Mouse (Mus musculus) limb, embryonic 12.5 days (tissue): ENCODE data around the gene Med19. TPM values are rescaled to one million over a fixed set of nuclear protein-coding genes. Genes with fewer than 3 reads are reported as not detected.
A peak's percentile ranks its signal among the peaks of the same experiment; 100 is the strongest.

ENCODE experiments used
- ATAC-seq: fragments of 200-750 bp; cut with Nextera tagmentation; 2 replicates; pipeline ENCODE4 v1.8.0; 2017; ENCODE audit warnings: low read depth, moderate TSS enrichment; ENCODE audit not compliant: insufficient number of reproducible peaks, insufficient read depth, low FRiP score, low TSS enrichment
- H3K27ac ChIP-seq: fragments of 300-500 bp; sonication (generic); 2 replicates; pipeline ENCODE4 v1.5.1; 2016; ENCODE audit warnings: mild to moderate bottlenecking, moderate library complexity
- H3K27me3 ChIP-seq: fragments of 300-500 bp; sonication (generic); 2 replicates; pipeline ENCODE4 v1.6.1; 2016; ENCODE audit warnings: mild to moderate bottlenecking, moderate library complexity
- H3K36me3 ChIP-seq: fragments of 300-500 bp; sonication (generic); 2 replicates; pipeline ENCODE4 v1.6.1; 2016; ENCODE audit warnings: mild to moderate bottlenecking, moderate library complexity
- H3K4me1 ChIP-seq: fragments of 300-500 bp; sonication (generic); replicated peaks from 2 replicates; pipeline ENCODE4 v1.6.1; 2016
- H3K4me2 ChIP-seq: fragments of 300-500 bp; sonication (generic); 2 replicates; pipeline ENCODE4 v1.6.1; 2016; ENCODE audit warnings: mild to moderate bottlenecking, moderate library complexity
- H3K4me3 ChIP-seq: fragments of 300-500 bp; sonication (generic); replicated peaks from 2 replicates; pipeline ENCODE4 v1.5.1; 2016; ENCODE audit warnings: mild to moderate bottlenecking
- H3K9ac ChIP-seq: fragments of 300-500 bp; sonication (generic); replicated peaks from 2 replicates; pipeline ENCODE4 v1.6.1; 2016; ENCODE audit warnings: mild to moderate bottlenecking, moderate library complexity
- H3K9me3 ChIP-seq: fragments of 300-500 bp; sonication (generic); 2 replicates; pipeline ENCODE4 v1.6.1; 2016; ENCODE audit warnings: mild to moderate bottlenecking, moderate library complexity
- WGBS: fragments of 180-500 bp; shearing (Covaris S2); methylation state at CpG from one replicate; pipeline ENCODE4 v1.1.7; 2016; 5-methylcytosine and 5-hydroxymethylcytosine counted together
- polyA plus RNA-seq: library from polyadenylated mRNA; unstranded; fragments of >200 nt; fragmentation: Nextera tagmentation; extraction: Ambion mirVana; gene quantifications from 2 replicates; pipeline ENCODE4 v1.2.1, GENCODE M21; 2016

Gene Med19
- polyA plus RNA-seq, 1 experiment from 2014 or later: 37.4 TPM

DNA sequence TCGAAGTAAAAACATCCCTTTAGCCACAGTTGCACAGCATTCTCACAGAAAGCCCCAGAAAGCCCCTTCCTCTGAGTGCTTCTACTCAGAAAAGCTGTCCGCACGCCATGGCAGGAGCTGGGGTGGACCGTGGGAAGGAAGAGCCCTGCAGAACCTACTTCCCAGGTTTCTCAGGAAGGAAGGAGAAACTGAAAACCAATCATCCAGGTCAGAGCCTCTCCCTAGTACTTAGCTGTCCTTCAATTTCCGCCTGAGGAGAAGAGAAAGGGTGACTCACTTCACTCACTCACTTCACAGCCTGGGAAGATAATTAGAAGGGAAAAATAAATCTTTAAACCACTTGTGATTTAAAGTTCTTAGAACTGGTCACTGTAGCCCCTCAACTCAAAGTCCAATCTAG, 26.1 kb downstream of the Med19 start:
- ATAC-seq: no peak
- H3K4me2 ChIP-seq: no peak overlapping the region
- H3K27me3 ChIP-seq: no peaks in the 10 kb centered on the region
- peaks cover 79% of the 10 kb centered on the region for H3K36me3 ChIP-seq
- no peak overlapping the region for H3K9ac ChIP-seq
- peaks cover 9% of the 10 kb centered on the region for H3K4me1 ChIP-seq
- H3K27ac ChIP-seq: no peak overlapping the region
- WGBS: 86% methylated on average over 5 of the region's 5 CpGs
- no peak overlapping the region for H3K4me3 ChIP-seq
- H3K9me3 ChIP-seq: no peaks in the 10 kb centered on the region

- peaks cover 9% of the 10 kb centered on the region for H3K4me1 ChIP-seq
- no peaks in the 10 kb centered on the region for H3K27me3 ChIP-seq
- no peak overlapping the region for H3K27ac ChIP-seq
- peaks cover 81% of the 10 kb centered on the region for H3K36me3 ChIP-seq
- no peaks in the 10 kb centered on the region for H3K9me3 ChIP-seq
- H3K9ac ChIP-seq: no peak overlapping the region
- no peak overlapping the region for H3K4me2 ChIP-seq
- H3K4me3 ChIP-seq: no peak overlapping the region
- 83% methylated on average over 1 of the region's 1 CpGs for WGBS
- ATAC-seq: no peak
These were observed 27.1 kb downstream of the Med19 start for GRCm38 (mm10) chr2:84705295-84705694.

DNA sequence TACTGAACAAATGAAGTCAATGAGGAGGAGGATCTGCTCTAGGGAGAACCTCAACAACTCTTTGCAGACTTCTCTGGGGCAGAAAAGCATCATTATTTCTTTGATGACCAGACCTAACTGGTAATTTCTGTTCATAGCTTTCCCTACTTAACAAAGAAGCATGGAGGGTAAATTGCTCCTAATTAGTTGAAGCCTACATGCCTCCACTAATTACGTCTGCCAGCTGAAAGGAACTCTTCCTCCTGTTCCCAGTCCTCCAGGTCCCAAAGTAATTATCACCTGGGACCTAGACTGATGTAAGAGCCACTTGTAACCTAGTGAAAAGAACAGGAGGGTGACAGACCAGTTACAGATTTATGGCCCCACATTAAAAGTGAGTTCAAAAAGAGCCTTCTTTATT, 29.3 kb downstream of the Med19 start:
- ATAC-seq: no peak
- peak overlapping the region; percentile 17; the same call in 1 of the 2 replicates for H3K27ac ChIP-seq
- no peak overlapping the region for H3K4me2 ChIP-seq
- H3K9ac ChIP-seq: no peak overlapping the region
- no peak overlapping the region for H3K4me3 ChIP-seq
- no peaks in the 10 kb centered on the region for H3K27me3 ChIP-seq
- H3K36me3 ChIP-seq: peaks cover 71% of the 10 kb centered on the region
- 30% methylated on average over 1 of the region's 1 CpGs for WGBS
- H3K4me1 ChIP-seq: peaks cover 12% of the 10 kb centered on the region
- H3K9me3 ChIP-seq: no peaks in the 10 kb centered on the region

DNA sequence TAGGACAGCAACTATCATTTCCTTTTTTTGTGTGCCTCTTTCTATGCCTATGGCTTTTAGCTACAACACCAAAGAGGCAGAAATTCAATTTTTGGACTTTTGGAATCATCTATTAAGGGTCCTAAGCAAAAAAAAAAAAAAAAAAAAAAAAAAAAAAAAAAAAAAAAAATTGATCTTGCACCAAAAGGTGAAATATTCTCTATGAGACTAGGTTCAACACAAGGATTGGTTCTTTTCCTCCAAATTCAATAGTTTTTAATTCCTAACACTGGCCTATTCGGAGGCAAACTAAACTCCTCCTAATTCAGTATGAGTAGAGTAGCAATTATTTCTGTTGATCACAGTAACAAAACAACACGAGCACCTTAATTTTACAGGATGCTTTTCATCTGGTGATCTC, 33.7 kb downstream of the Med19 start:
- Histone ChIP-seq H3K4me1 (peaks cover 22% of the 10 kb centered on the region), H3K9ac (no peak overlapping the region), H3K9me3 (no peaks in the 10 kb centered on the region), H3K36me3 (peaks cover 40% of the 10 kb centered on the region), H3K27ac (no peak overlapping the region), H3K27me3 (no peaks in the 10 kb centered on the region), H3K4me3 (no peak overlapping the region), H3K4me2 (no peak overlapping the region)
- 86% methylated on average over 2 of the region's 2 CpGs for WGBS
- no peak for ATAC-seq

- peak overlapping the region; percentile 93 for H3K9ac ChIP-seq
- H3K27ac ChIP-seq: peak overlapping the region; percentile 95
- peaks cover 16% of the 10 kb centered on the region for H3K36me3 ChIP-seq
- H3K27me3 ChIP-seq: no peaks in the 10 kb centered on the region
- WGBS: 2% methylated on average over 21 of the region's 26 CpGs
- H3K4me3 ChIP-seq: peak overlapping the region; percentile 92
- H3K4me2 ChIP-seq: peak overlapping the region; percentile 74
- no peaks in the 10 kb centered on the region for H3K9me3 ChIP-seq
- peaks cover 13% of the 10 kb centered on the region for H3K4me1 ChIP-seq
- peak; percentile 16; the same call in 1 of the 2 replicates for ATAC-seq
These were observed 36.2 kb downstream of the Med19 start for GRCm38 (mm10) chr2:84714422-84714810.

DNA sequence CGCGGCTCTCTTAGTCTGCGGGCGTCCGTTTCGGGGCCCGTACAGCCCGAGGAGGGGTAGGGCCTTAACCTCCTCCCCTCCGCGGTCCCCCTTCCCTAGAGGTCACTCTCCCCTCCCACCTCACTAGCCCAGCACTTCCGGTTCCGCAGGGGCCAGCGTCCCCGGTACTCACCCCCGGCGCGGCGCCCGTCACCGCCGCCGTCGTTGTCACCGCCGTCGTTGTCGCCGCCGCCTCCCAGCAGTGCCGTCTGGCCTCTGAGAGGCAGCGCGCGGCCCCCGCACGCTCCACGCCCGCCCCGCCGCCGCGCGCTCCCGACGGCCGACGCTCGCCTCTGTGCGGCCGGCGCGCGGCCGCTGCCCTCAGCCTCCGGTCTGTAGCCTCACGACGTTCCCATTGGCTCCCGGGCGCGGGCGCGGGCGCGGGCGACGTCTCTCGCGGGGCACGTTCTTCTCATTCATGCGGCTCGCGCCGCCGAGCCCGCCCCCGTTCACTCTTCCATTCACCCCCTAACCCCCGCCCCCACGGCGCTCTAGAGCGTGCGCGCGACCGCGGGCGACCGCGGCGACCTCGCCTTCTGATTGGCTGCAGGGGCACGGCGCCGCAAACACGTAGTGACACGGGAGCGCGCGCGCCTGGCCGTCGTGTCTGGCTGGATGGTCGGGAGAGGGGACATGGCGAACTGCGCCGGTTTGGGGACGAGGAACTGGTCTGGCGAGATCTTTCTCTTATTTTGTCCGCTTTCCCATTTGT, 36.8 kb downstream of the Med19 start, which contains the start of gene Zdhhc5:
Gene Zdhhc5 (minus strand): TSS at position 370 of the 751 bp plus-strand sequence.
- H3K4me2 ChIP-seq: peak within 1 kb of the TSS; percentile 74
- no peaks in the 10 kb centered on the region for H3K27me3 ChIP-seq
- peak within 1 kb of the TSS; percentile 95 for H3K27ac ChIP-seq
- WGBS: under 1% methylated on average over 102 of the region's 107 CpGs
- H3K36me3 ChIP-seq: peaks cover 11% of the 10 kb centered on the region
- no peaks in the 10 kb centered on the region for H3K9me3 ChIP-seq
- H3K4me1 ChIP-seq: peaks cover 13% of the 10 kb centered on the region
- peak within 1 kb of the TSS; percentile 93 for H3K9ac ChIP-seq
- peak within 1 kb of the TSS; percentile 92 for H3K4me3 ChIP-seq
- peak; percentile 94 for ATAC-seq

- Histone ChIP-seq H3K4me2 (peak overlapping the region; percentile 74), H3K27me3 (no peaks in the 10 kb centered on the region), H3K9me3 (no peaks in the 10 kb centered on the region), H3K9ac (peak overlapping the region; percentile 93), H3K4me1 (peaks cover 13% of the 10 kb centered on the region), H3K27ac (peak overlapping the region; percentile 95), H3K36me3 (peaks cover 3% of the 10 kb centered on the region), H3K4me3 (peak overlapping the region; percentile 92)
- ATAC-seq: peak; percentile 96
- under 1% methylated on average over 33 of the region's 33 CpGs for WGBS
These were observed 37.6 kb downstream of the Med19 start for GRCm38 (mm10) chr2:84715562-84716361.

- H3K9me3 ChIP-seq: no peaks in the 10 kb centered on the region
- H3K36me3 ChIP-seq: peaks cover 7% of the 10 kb centered on the region; the same call in 1 of the 2 replicates
- no peaks in the 10 kb centered on the region for H3K27me3 ChIP-seq
- peak overlapping the region; percentile 74 for H3K4me2 ChIP-seq
- WGBS: 36% methylated on average over 9 of the region's 9 CpGs
- H3K27ac ChIP-seq: peak overlapping the region; percentile 90; the same call in 1 of the 2 replicates
- peak overlapping the region; percentile 92 for H3K4me3 ChIP-seq
- ATAC-seq: no peak
- peak overlapping the region; percentile 65 for H3K9ac ChIP-seq
- peaks cover 13% of the 10 kb centered on the region for H3K4me1 ChIP-seq
These were observed 38.5 kb downstream of the Med19 start for GRCm38 (mm10) chr2:84716423-84717355.

DNA sequence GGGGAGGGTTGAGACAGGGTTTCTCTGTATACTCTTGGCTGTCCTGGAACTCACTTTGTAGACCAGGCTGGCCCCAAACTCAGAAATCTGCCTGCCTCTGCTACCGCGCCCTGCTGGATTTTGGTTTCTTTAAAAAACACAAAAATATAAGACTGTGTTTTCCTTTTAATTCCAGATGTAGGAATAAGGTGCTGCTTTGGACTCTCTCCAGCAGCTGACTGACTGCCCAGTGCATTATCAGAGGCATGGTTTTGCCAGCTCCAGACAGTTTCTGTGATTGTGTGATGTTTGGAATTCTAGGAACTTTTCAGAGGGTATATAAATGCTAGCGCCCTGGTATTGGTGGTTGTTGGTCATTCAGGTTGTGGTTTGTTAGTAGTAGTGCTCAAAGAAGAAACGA, 39.2 kb downstream of the Med19 start:
- ATAC-seq: no peak
- no peaks in the 10 kb centered on the region for H3K27me3 ChIP-seq
- no peak overlapping the region for H3K9ac ChIP-seq
- peaks cover 13% of the 10 kb centered on the region; the same call in 1 of the 2 replicates for H3K36me3 ChIP-seq
- no peak overlapping the region for H3K27ac ChIP-seq
- H3K9me3 ChIP-seq: no peaks in the 10 kb centered on the region
- H3K4me3 ChIP-seq: no peak overlapping the region
- peaks cover 11% of the 10 kb centered on the region for H3K4me1 ChIP-seq
- H3K4me2 ChIP-seq: no peak overlapping the region
- WGBS: 92% methylated on average over 4 of the region's 4 CpGs

- no peaks in the 10 kb centered on the region; the same call in 1 of the 2 replicates for H3K4me1 ChIP-seq
- no peak overlapping the region for H3K9ac ChIP-seq
- H3K4me2 ChIP-seq: no peak overlapping the region
- 86% methylated on average over 2 of the region's 2 CpGs for WGBS
- no peak overlapping the region for H3K27ac ChIP-seq
- H3K4me3 ChIP-seq: no peak overlapping the region
- no peaks in the 10 kb centered on the region for H3K9me3 ChIP-seq
- peaks cover 41% of the 10 kb centered on the region for H3K36me3 ChIP-seq
- no peaks in the 10 kb centered on the region for H3K27me3 ChIP-seq
- ATAC-seq: no peak
These were observed 42.5 kb downstream of the Med19 start for GRCm38 (mm10) chr2:84720718-84721117.
